Mouse (Mus musculus): ENCODE measurements at regions not wholly inside any gene's neighbourhood (a gene's known extent, or its start where the extent isn't known, plus 50 kb on each side); places are given as distances from the start of the nearest gene placed in this dataset.

GRCm38 (mm10) chr16:47754671-47755070, 528.9 kb upstream of the Dppa4 start:
- no peaks in the 10 kb centered on the region for H3K36me3 ChIP-seq (ENCODE audit: control insufficient read depth, insufficient read depth, low read length, poor library complexity, severe bottlenecking)
- no peak overlapping the region for H3K4me3 ChIP-seq (ENCODE audit: insufficient read depth in 1 of 2, low read depth in 1 of 2, low read length in 2 of 2, poor library complexity in 1 of 2, severe bottlenecking in 1 of 2)
- no peak for TF ChIP-seq CHD2 (IDR thresholded peaks at IDR 0.05; ENCODE audit: low read depth, low read length)
- TF ChIP-seq HCFC1 (IDR thresholded peaks at IDR 0.05; ENCODE audit: borderline replicate concordance, insufficient read depth, low read length): no peak
- no peak for TF ChIP-seq ZNF384 (IDR thresholded peaks at IDR 0.05; ENCODE audit: low read depth, low read length)
- no peak for TF ChIP-seq ZC3H11A (IDR thresholded peaks at IDR 0.05; ENCODE audit: borderline replicate concordance, low read depth, low read length)
- no peak for TF ChIP-seq MAFK (IDR thresholded peaks at IDR 0.05; ENCODE audit: insufficient read depth, low read depth, low read length)
- in situ Hi-C loops (cut with MboI; ENCODE audit: low sequenced_read_pairs in 2 of 2, unreplicated experiment in 2 of 2): no loop called here
- no peaks in the 10 kb centered on the region for H3K9me3 ChIP-seq (ENCODE audit: control insufficient read depth, insufficient read depth, low read depth, low read length)
- no peak for DNase-seq (ENCODE audit: low read depth, low spot score)
- H3K4me1 ChIP-seq (ENCODE audit: control insufficient read depth in 2 of 2, insufficient read depth in 2 of 2, low read length in 2 of 2, poor library complexity in 1 of 2): no peaks in the 10 kb centered on the region
- no peak overlapping the region for H3K27ac ChIP-seq (ENCODE audit: insufficient read depth, low read depth, low read length, poor library complexity, severe bottlenecking)
- H3K9ac ChIP-seq (ENCODE audit: insufficient read depth, low read depth, low read length, poor library complexity, severe bottlenecking): no peak overlapping the region

DNA sequence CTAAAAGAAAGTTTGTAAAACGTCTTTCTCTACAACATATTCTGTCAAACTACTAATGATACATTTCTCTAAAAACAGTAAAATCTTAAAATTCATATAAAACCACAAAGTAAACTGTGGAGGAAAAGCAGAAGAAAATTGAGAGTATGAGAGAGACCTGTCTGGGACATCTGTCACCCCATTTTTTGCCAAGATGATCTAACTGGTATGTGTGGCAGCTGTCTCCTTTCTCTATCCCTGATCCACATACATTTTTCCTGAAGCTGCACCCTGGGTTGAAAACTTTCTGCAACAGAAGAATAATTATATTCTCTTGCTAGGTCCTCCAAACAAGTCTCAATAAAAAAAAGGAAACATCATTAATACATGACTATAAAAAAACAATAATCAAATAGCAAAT, 525.2 kb upstream of the Dppa4 start:
- Histone ChIP-seq H3K36me3 (ENCODE audit: control insufficient read depth, insufficient read depth, low read length, poor library complexity, severe bottlenecking) (no peaks in the 10 kb centered on the region), H3K4me3 (ENCODE audit: insufficient read depth in 1 of 2, low read depth in 1 of 2, low read length in 2 of 2, poor library complexity in 1 of 2, severe bottlenecking in 1 of 2) (no peak overlapping the region), H3K9ac (ENCODE audit: insufficient read depth, low read depth, low read length, poor library complexity, severe bottlenecking) (no peak overlapping the region), H3K4me1 (ENCODE audit: control insufficient read depth in 2 of 2, insufficient read depth in 2 of 2, low read length in 2 of 2, poor library complexity in 1 of 2) (no peaks in the 10 kb centered on the region), H3K27ac (ENCODE audit: insufficient read depth, low read depth, low read length, poor library complexity, severe bottlenecking) (no peak overlapping the region), H3K9me3 (ENCODE audit: control insufficient read depth, insufficient read depth, low read depth, low read length) (no peaks in the 10 kb centered on the region)
- no peak for TF ChIP-seq CHD2 (IDR thresholded peaks at IDR 0.05; ENCODE audit: low read depth, low read length)
- no peak for TF ChIP-seq ZNF384 (IDR thresholded peaks at IDR 0.05; ENCODE audit: low read depth, low read length)
- no peak for TF ChIP-seq HCFC1 (IDR thresholded peaks at IDR 0.05; ENCODE audit: borderline replicate concordance, insufficient read depth, low read length)
- no peak for TF ChIP-seq ZC3H11A (IDR thresholded peaks at IDR 0.05; ENCODE audit: borderline replicate concordance, low read depth, low read length)
- no peak for TF ChIP-seq MAFK (IDR thresholded peaks at IDR 0.05; ENCODE audit: insufficient read depth, low read depth, low read length)
- no peak for DNase-seq (ENCODE audit: low read depth, low spot score)
- in situ Hi-C loops (cut with MboI; ENCODE audit: low sequenced_read_pairs in 2 of 2, unreplicated experiment in 2 of 2): no loop called here

- H3K4me1 ChIP-seq (ENCODE audit: control insufficient read depth in 2 of 2, insufficient read depth in 2 of 2, low read length in 2 of 2, poor library complexity in 1 of 2): no peaks in the 10 kb centered on the region
- H3K27ac ChIP-seq (ENCODE audit: insufficient read depth, low read depth, low read length, poor library complexity, severe bottlenecking): no peak overlapping the region
- DNase-seq (ENCODE audit: low read depth, low spot score): peak; percentile 37
- no peaks in the 10 kb centered on the region for H3K9me3 ChIP-seq (ENCODE audit: control insufficient read depth, insufficient read depth, low read depth, low read length)
- in situ Hi-C loops (cut with MboI; ENCODE audit: low sequenced_read_pairs in 2 of 2, unreplicated experiment in 2 of 2): no loop called here
- no peak overlapping the region for H3K4me3 ChIP-seq (ENCODE audit: insufficient read depth in 1 of 2, low read depth in 1 of 2, low read length in 2 of 2, poor library complexity in 1 of 2, severe bottlenecking in 1 of 2)
- H3K9ac ChIP-seq (ENCODE audit: insufficient read depth, low read depth, low read length, poor library complexity, severe bottlenecking): no peak overlapping the region
- TF ChIP-seq ZC3H11A (IDR thresholded peaks at IDR 0.05; ENCODE audit: borderline replicate concordance, low read depth, low read length) (peak; percentile 25; the same call in 1 of the 2 replicates), MAFK (IDR thresholded peaks at IDR 0.05; ENCODE audit: insufficient read depth, low read depth, low read length) (no peak)
- no peaks in the 10 kb centered on the region for H3K36me3 ChIP-seq (ENCODE audit: control insufficient read depth, insufficient read depth, low read length, poor library complexity, severe bottlenecking)
Observed at GRCm38 (mm10) chr16:47765742-47766141, 517.8 kb upstream of the Dppa4 start.

DNA sequence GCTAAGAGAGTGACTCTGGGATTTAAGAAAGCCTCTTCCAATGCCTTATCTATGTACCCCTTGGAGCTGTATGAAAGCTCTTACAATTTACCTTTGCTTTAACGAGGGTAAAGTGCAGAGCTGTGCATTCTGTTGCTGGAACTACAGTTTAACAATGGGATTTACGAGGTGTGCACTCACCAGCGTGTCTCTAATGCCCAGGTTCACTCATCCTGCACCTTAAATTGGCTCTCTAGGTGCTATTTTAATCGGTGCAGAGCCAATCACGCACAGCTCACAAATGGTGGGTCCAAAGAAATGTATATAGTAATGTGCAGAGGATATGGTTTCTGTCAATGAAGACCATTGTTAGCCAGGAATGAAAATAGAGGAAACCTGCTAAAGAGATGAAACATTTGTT, 495.0 kb upstream of the Dppa4 start:
- TF ChIP-seq ZNF384 (IDR thresholded peaks at IDR 0.05; ENCODE audit: low read depth, low read length) (no peak), ZC3H11A (IDR thresholded peaks at IDR 0.05; ENCODE audit: borderline replicate concordance, low read depth, low read length) (no peak), HCFC1 (IDR thresholded peaks at IDR 0.05; ENCODE audit: borderline replicate concordance, insufficient read depth, low read length) (no peak), CHD2 (IDR thresholded peaks at IDR 0.05; ENCODE audit: low read depth, low read length) (no peak), MAFK (IDR thresholded peaks at IDR 0.05; ENCODE audit: insufficient read depth, low read depth, low read length) (no peak)
- Histone ChIP-seq H3K36me3 (ENCODE audit: control insufficient read depth, insufficient read depth, low read length, poor library complexity, severe bottlenecking) (no peaks in the 10 kb centered on the region), H3K9ac (ENCODE audit: insufficient read depth, low read depth, low read length, poor library complexity, severe bottlenecking) (no peak overlapping the region), H3K4me3 (ENCODE audit: insufficient read depth in 1 of 2, low read depth in 1 of 2, low read length in 2 of 2, poor library complexity in 1 of 2, severe bottlenecking in 1 of 2) (no peak overlapping the region), H3K9me3 (ENCODE audit: control insufficient read depth, insufficient read depth, low read depth, low read length) (no peaks in the 10 kb centered on the region), H3K27ac (ENCODE audit: insufficient read depth, low read depth, low read length, poor library complexity, severe bottlenecking) (no peak overlapping the region), H3K4me1 (ENCODE audit: control insufficient read depth in 2 of 2, insufficient read depth in 2 of 2, low read length in 2 of 2, poor library complexity in 1 of 2) (no peaks in the 10 kb centered on the region)
- DNase-seq (ENCODE audit: low read depth, low spot score): no peak
- in situ Hi-C loops (cut with MboI; ENCODE audit: low sequenced_read_pairs in 2 of 2, unreplicated experiment in 2 of 2): no loop called here

GRCm38 (mm10) chr16:47790666-47791065, 492.9 kb upstream of the Dppa4 start:
- in situ Hi-C loops (cut with MboI; ENCODE audit: low sequenced_read_pairs in 2 of 2, unreplicated experiment in 2 of 2): no loop called here
- no peak for TF ChIP-seq ZC3H11A (IDR thresholded peaks at IDR 0.05; ENCODE audit: borderline replicate concordance, low read depth, low read length)
- no peak for TF ChIP-seq HCFC1 (IDR thresholded peaks at IDR 0.05; ENCODE audit: borderline replicate concordance, insufficient read depth, low read length)
- TF ChIP-seq MAFK (IDR thresholded peaks at IDR 0.05; ENCODE audit: insufficient read depth, low read depth, low read length): no peak
- no peak for TF ChIP-seq ZNF384 (IDR thresholded peaks at IDR 0.05; ENCODE audit: low read depth, low read length)
- no peak for TF ChIP-seq CHD2 (IDR thresholded peaks at IDR 0.05; ENCODE audit: low read depth, low read length)
- no peak overlapping the region for H3K27ac ChIP-seq (ENCODE audit: insufficient read depth, low read depth, low read length, poor library complexity, severe bottlenecking)
- H3K4me1 ChIP-seq (ENCODE audit: control insufficient read depth in 2 of 2, insufficient read depth in 2 of 2, low read length in 2 of 2, poor library complexity in 1 of 2): no peaks in the 10 kb centered on the region
- no peaks in the 10 kb centered on the region for H3K36me3 ChIP-seq (ENCODE audit: control insufficient read depth, insufficient read depth, low read length, poor library complexity, severe bottlenecking)
- DNase-seq (ENCODE audit: low read depth, low spot score): no peak
- no peak overlapping the region for H3K9ac ChIP-seq (ENCODE audit: insufficient read depth, low read depth, low read length, poor library complexity, severe bottlenecking)
- no peaks in the 10 kb centered on the region for H3K9me3 ChIP-seq (ENCODE audit: control insufficient read depth, insufficient read depth, low read depth, low read length)
- H3K4me3 ChIP-seq (ENCODE audit: insufficient read depth in 1 of 2, low read depth in 1 of 2, low read length in 2 of 2, poor library complexity in 1 of 2, severe bottlenecking in 1 of 2): no peak overlapping the region
